Mouse (Mus musculus): ENCODE results near the gene Arhgap25.
"Not testable (repeated sequence)": the region's sequence is repeated elsewhere in the genome, so short reads cannot be mapped to it uniquely, and the experiment has no call there.

The Arhgap25 gene

GRCm38 (mm10) chr6:87504875-87505274, 28.2 kb downstream of the Arhgap25 start:
- in situ Hi-C loops (cut with MboI, MseI), result no loop called here

- in situ Hi-C loops (cut with MboI, MseI), result no loop called here
Measured at GRCm38 (mm10) chr6:87503976-87504375, 29.1 kb downstream of the Arhgap25 start.

GRCm38 (mm10) chr6:87503536-87503935, 29.5 kb downstream of the Arhgap25 start:
- in situ Hi-C loops (cut with MboI, MseI), result no loop called here

GRCm38 (mm10) chr6:87502831-87503286, 30.2 kb downstream of the Arhgap25 start:
- in situ Hi-C loops (cut with MboI, MseI), result no loop called here

- in situ Hi-C loops (cut with MboI, MseI), result no loop called here
Measured at GRCm38 (mm10) chr6:87502411-87502810, 30.6 kb downstream of the Arhgap25 start.

- in situ Hi-C loops (cut with MboI, MseI), result no loop called here
Measured at GRCm38 (mm10) chr6:87500696-87501095, 32.4 kb downstream of the Arhgap25 start.

- in situ Hi-C loops (cut with MboI, MseI), result no loop called here
Measured at GRCm38 (mm10) chr6:87499791-87500190, 33.3 kb downstream of the Arhgap25 start.

GRCm38 (mm10) chr6:87496143-87496542, 36.9 kb downstream of the Arhgap25 start:
- in situ Hi-C loops (cut with MboI, MseI), result no loop called here

- in situ Hi-C loops (cut with MboI, MseI), result no loop called here
Measured at GRCm38 (mm10) chr6:87494339-87494738, 38.7 kb downstream of the Arhgap25 start.

- in situ Hi-C loops (cut with MboI, MseI), result no loop called here
Measured at GRCm38 (mm10) chr6:87487657-87488426, 45.2 kb downstream of the Arhgap25 start.

- in situ Hi-C loops (cut with MboI, MseI), result no loop called here
Measured at GRCm38 (mm10) chr6:87484806-87485205, 48.3 kb downstream of the Arhgap25 start.

- in situ Hi-C loops (cut with MboI, MseI), result no loop called here
Measured at GRCm38 (mm10) chr6:87483900-87484289, 49.2 kb downstream of the Arhgap25 start.

- in situ Hi-C loops (cut with MboI, MseI), result no loop called here
Measured at GRCm38 (mm10) chr6:87483224-87483899, 49.7 kb downstream of the Arhgap25 start.

- in situ Hi-C loops (cut with MboI, MseI), result no loop called here
Measured at GRCm38 (mm10) chr6:87479291-87479999, 53.6 kb downstream of the Arhgap25 start.

GRCm38 (mm10) chr6:87478847-87479246, 54.2 kb downstream of the Arhgap25 start:
- in situ Hi-C loops (cut with MboI, MseI), result no loop called here

- in situ Hi-C loops (cut with MboI, MseI), result no loop called here
Measured at GRCm38 (mm10) chr6:87475223-87475622, 57.8 kb downstream of the Arhgap25 start.

GRCm38 (mm10) chr6:87470098-87470497, 63.0 kb downstream of the Arhgap25 start:
- in situ Hi-C loops (cut with MboI, MseI), result not testable (repeated sequence)

GRCm38 (mm10) chr6:87468372-87468771, 64.7 kb downstream of the Arhgap25 start:
- in situ Hi-C loops (cut with MboI, MseI), result loop anchor here (5.0 kb wide), 1 partner anchor 84 kb away; no protein-coding TSS in a partner anchor

GRCm38 (mm10) chr6:87467373-87467772, 65.7 kb downstream of the Arhgap25 start:
- in situ Hi-C loops (cut with MboI, MseI), result loop anchor here (5.0 kb wide), 1 partner anchor 85 kb away; no protein-coding TSS in a partner anchor

GRCm38 (mm10) chr6:87466221-87466620, 66.8 kb downstream of the Arhgap25 start:
- in situ Hi-C loops (cut with MboI, MseI), result loop anchor here (5.0 kb wide), 1 partner anchor 86 kb away; no protein-coding TSS in a partner anchor

- in situ Hi-C loops (cut with MboI, MseI), result no loop called here
Measured at GRCm38 (mm10) chr6:87455507-87455906, 77.6 kb downstream of the Arhgap25 start.

- in situ Hi-C loops (cut with MboI, MseI), result loop anchor here (5.0 kb wide), 1 partner anchor 54 kb away; no protein-coding TSS in a partner anchor
Measured at GRCm38 (mm10) chr6:87451771-87452170, 81.3 kb downstream of the Arhgap25 start.

Data from T-helper 1 cell (primary cell).